Mouse (Mus musculus): Measurements from ENCODE around the gene Nkap.
A peak's percentile ranks its signal among the peaks of the same experiment; 100 is the strongest.
"Not testable (repeated sequence)": the region's sequence is repeated elsewhere in the genome, so short reads cannot be mapped to it uniquely, and the experiment has no call there.

Gene Nkap

GRCm38 (mm10) chrX:37126671-37127358 lies at the start of gene Nkap:
Nkap (plus strand) TSS chrX:37126795.
- peak; percentile 38 to 69 for DNase-seq (ENCODE audit: low spot score in 2 of 2)

GRCm38 (mm10) chrX:37080345-37080744 lies 46.2 kb upstream of the Nkap start:
- not testable (repeated sequence) for DNase-seq (ENCODE audit: low spot score in 2 of 2)

DNA sequence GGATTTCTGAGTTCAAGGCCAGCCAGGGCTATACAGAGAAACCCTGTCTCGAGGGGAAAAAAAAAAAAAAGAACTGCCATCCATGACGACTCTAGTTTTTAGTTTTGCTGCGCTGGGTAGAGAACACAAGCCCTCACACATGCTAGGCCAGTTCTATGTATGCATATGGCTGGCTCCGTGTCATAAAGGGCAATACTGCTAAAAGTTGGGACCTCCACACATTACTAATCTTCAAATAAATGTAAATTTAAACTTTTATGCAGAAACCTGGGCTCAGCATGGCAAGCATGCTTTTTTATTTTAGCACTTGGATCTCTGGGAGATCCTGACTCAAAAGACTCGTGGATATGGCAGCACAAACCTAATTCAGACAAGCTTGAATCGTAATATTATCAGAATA lies 45.4 kb upstream of the Nkap start:
- no peak for DNase-seq (ENCODE audit: low spot score in 2 of 2)

GRCm38 (mm10) chrX:37084318-37084926 lies 42.2 kb upstream of the Nkap start:
- no peak for DNase-seq (ENCODE audit: low spot score in 2 of 2)

GRCm38 (mm10) chrX:37084927-37085660 lies 41.5 kb upstream of the Nkap start, which contains the start of gene Rpl39:
Rpl39 (minus strand) TSS chrX:37085402.
- DNase-seq (ENCODE audit: low spot score in 2 of 2) = peak; percentile 45 to 74

DNA sequence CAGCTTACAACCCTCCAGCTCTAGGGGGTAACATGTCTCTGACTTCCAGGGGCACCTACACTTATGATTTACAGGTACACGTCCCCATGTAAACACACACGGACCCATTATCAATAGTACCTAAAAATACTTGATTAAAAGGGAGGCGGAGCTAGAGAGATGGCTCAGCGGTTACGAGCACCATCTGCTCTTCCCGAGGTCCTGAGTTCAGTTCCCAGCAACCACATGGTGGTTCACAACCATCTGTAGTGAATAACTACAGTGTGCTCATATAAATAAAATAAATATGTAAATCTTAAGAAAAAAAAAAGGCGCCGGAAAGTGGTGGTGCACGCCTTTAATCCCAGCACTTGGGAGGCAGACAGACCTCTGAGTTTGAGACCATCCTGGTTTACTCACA lies 40.9 kb upstream of the Nkap start:
- no peak for DNase-seq (ENCODE audit: low spot score in 2 of 2)

DNA sequence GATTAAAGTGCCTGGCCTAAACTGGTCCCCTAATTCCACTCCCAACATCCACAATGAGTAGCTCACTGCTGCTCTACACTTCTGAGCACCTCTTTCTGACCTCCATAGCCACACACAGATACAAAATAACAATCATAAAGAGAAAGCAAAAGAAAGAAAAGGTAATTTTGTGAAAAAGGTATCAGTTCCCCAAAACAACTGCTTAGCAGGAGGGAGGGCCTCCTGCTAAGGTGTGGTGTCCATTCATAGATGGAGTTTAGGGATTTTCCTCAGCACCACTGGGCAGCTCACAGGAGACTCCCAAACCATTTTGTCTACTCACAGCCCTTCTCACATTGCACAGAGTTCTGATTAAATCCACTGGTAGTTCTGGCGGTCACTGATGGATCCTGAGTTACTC lies 37.8 kb upstream of the Nkap start:
- DNase-seq (ENCODE audit: low spot score in 2 of 2) = no peak

- no peak for DNase-seq (ENCODE audit: low spot score in 2 of 2)
Measured at GRCm38 (mm10) chrX:37091457-37091856, 35.1 kb upstream of the Nkap start.

DNA sequence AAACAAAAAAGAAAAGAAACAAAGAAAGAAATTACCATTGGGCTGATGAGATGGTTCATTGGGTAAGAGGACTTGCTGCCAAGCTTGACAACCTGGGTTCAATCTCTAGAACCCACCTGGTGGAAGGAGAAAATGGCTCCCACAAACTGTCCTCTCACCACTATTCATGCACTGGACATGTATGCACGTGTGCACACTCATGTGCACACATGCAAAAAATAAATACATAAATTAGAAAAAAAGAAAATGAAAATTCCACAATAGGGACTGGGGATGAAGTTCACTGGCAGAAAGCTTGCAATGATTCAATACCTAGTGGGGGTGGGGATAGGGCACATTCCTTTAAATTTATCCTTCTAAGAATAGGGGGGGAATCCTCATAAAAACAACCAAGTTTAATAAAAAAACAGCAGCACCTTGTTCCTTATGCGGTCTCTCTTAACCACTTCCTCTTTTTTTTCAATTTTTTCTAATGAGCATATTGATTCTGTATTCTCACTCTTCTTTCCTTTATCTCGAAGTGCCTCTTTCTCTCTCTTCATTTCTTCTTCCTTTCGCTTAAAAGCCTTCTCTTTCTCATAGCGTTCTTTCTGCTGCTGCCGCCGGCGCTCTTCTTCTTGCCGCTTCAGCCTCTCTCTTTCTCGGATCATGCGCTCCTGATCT lies 31.4 kb upstream of the Nkap start:
- DNase-seq (ENCODE audit: low spot score in 2 of 2) = no peak

GRCm38 (mm10) chrX:37098681-37099080 lies 27.9 kb upstream of the Nkap start:
- no peak for DNase-seq (ENCODE audit: low spot score in 2 of 2)

DNA sequence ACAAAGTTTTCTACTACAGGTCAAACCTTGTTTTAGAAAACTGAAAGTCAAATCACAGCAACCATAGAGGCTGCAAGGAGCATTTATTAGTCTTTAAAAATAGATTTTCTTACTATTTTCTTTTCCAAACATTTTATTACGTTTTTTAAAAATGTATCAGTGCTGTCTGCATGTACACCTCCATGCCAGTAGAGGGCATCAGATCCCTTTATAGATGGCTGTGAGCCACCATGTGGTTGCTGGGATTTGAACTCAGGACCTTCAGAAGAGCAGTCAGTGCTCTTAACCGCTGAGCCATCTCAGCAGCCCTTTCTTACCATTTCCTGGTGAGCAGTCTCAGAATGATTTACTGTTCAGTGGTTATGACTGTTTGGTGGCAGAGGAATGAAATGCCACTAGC lies 22.8 kb upstream of the Nkap start:
- no peak for DNase-seq (ENCODE audit: low spot score in 2 of 2)

DNA sequence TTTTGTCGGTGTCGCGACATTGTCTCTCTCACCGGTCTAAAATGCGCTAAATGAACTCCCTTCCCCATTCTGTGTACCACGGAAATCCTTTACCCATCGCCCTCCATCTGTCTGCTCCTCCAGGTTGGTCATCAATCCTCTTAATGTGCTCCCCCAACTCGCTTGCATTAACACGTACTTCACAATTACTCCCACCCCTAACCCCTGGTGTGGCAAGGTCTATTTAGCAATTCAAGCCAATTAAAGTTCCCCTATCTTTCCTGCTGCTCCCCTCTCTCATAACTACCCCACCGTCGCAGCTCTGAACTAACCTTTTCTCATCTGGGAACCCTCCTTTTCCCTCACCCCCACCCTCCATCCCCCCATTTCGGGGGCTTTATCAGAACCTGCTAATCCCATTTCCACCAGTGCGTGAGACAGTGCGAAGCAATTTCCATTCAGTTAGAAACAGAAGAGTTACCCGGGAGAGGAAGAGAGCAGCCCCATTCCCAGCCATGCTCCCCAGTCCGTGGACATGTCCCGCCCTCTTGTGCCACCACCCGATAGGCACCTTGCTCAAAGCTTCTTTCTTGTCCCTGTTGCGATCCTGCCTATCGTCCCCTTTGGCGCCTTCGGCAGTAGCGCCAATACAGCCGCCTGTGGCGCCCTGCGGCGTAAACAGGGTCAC lies 16.9 kb upstream of the Nkap start:
- DNase-seq (ENCODE audit: low spot score in 2 of 2) = no peak

GRCm38 (mm10) chrX:37110193-37110880 lies 16.3 kb upstream of the Nkap start, which contains the start of gene Upf3b:
Upf3b (minus strand) TSS chrX:37110322.
- peak; percentile 53 to 85 for DNase-seq (ENCODE audit: low spot score in 2 of 2)

- no peak for DNase-seq (ENCODE audit: low spot score in 2 of 2)
Measured at GRCm38 (mm10) chrX:37110881-37111193, 15.8 kb upstream of the Nkap start.

GRCm38 (mm10) chrX:37117085-37117484 lies 9.5 kb upstream of the Nkap start:
- no peak for DNase-seq (ENCODE audit: low spot score in 2 of 2)

DNA sequence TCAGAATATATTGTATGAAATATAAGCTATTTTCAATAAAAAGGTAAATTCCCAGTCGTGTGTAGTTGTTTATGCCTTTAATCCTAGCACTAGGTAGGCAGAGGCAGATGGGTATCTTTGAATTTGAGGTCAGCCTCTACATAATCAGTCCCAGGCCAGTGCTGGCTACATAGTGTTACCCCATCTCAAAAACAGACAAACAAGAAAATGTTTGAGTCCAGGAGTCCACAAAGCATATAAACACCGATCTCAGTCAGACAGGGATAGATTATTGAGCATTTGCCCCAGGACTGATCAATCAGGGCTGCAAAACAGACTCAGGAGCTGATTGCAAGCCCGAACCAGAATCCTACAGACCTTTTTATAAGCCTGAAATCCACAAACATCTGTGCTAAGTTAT lies 7.0 kb upstream of the Nkap start:
- DNase-seq (ENCODE audit: low spot score in 2 of 2) = no peak

DNA sequence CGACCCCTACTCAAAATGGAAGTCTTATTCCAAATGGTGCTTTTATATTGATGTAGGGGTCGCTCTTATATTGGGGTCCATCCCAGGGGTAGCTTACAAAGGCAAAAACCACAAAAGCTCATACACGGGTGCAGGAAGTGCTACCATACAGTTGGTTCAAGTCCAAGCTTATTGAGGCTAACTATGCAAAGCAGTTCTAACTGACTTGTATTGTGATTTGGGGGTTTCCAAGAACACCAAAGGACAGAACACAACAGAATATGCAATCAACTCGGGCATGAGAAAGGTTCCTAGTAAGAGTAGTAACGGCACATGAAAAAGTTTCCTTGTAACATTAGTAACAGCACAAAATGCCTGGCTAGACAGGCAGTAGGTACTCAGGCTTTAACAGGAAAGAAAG lies 6.4 kb upstream of the Nkap start:
- no peak for DNase-seq (ENCODE audit: low spot score in 2 of 2)

DNA sequence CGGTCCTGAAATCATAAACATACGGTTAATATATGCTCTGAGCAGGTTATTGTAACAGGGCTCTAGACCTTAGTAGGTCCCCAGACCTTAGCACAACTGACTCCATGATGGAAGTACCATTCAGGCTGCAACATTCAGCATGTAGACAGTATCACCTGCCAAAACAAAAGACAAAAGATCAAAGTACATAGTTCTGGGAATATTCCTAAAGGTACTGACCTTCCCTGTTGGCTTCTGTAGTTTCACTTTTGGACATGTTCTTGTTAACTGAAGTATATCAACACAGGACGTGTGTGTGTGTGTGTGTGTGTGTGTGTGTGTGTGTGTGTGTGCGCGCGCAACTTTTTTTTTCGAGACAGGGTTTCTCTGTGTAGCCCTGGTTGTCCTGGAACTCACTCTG lies 1.1 kb upstream of the Nkap start:
- DNase-seq (ENCODE audit: low spot score in 2 of 2) = no peak

- no peak for DNase-seq (ENCODE audit: low spot score in 2 of 2)
Measured at GRCm38 (mm10) chrX:37141732-37142131, 15.1 kb downstream of the Nkap start.

GRCm38 (mm10) chrX:37144498-37144897 lies 17.9 kb downstream of the Nkap start:
- DNase-seq (ENCODE audit: low spot score in 2 of 2) = not testable (repeated sequence)

- no peak for DNase-seq (ENCODE audit: low spot score in 2 of 2)
Measured at GRCm38 (mm10) chrX:37144954-37145353, 18.4 kb downstream of the Nkap start.
